Mouse (Mus musculus): ENCODE measurements around the gene Prdm16.
A peak's percentile ranks its signal among the peaks of the same experiment; 100 is the strongest.

Prdm16 gene

DNA sequence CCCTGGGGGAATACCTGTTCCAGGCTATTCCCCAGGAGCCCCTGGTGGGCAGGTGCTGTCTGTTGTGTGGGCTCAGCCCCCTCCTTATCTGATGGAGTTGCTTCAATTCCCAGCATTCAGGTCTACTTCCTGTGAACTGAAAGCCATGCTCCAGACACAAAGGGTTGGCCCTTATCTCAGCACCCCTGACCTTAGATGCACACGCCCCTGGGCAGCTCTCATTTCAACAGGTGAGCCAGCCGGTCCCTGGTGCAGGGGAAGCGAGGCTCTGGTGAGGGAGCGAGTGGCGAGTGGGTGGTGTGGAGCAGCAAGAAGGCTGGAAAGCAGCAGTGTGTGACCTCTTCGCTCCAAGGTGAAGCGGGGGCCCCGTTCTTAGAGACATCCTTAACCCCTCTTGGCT is 226.1 kb downstream of the Prdm16 start:
- DNase-seq = no peak

DNA sequence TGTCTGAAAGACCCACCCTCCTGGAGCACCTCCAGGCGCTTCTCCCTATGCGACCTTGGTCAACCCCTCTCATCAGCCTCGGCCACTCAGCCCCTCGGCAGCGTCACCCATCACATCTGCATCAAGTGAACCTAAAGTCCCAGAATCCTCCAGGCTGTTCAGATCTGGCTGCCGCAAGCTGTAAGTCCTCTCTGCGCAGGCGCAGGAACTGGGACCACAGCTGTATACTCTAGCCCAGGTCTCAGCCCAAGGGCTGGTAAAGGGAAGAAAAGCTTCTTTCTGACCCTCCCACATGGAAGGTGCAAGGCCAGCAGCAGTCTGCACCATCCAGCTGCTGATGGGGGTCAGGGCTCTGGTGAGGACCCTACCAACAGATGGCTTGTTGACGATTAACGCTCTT is 226.8 kb downstream of the Prdm16 start:
- no peak for DNase-seq

DNA sequence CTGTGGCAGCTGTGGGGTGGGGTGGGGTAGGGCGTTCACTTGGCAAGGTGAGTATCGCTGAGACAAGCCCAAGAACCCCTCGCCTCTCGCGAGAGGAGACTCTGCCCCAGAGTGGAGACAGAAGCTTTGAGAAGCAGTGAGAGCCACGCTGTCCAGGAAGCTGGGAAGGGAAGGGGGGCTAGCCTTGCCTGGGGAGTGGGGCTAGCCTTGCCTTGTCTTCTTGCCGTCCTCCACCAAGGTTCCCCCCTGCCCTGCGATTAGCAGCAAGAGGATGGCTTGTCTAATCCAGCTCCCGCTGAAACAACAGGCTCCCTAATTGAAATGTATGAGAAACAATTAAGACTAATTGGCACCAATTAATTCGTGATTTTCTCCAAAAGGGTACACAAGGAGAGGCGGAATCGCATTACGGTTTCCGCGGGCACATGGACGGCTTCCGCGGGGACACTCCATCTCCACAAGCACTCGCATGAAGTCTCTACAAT is 227.4 kb downstream of the Prdm16 start:
- DNase-seq = no peak

DNA sequence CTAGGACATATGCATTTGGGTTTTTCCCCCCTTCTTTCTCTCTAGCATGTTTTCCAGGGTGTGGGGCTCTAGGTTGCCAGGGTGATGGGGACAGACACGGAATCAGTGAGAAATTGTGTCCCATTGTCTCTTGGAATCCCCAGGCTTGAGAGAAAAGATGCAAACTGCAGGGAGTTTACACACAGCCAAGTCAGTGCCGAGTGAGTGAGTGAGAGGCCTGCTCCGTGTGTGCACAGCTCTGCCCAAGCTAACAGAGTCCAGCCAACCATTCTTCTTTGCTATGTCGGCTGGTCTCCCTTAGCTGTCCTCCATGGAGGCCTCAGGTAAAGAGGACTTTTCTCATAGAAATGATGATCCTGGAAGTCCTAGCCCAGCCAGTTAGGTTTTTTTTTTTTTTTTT is 233.7 kb downstream of the Prdm16 start:
- no peak for DNase-seq

DNA sequence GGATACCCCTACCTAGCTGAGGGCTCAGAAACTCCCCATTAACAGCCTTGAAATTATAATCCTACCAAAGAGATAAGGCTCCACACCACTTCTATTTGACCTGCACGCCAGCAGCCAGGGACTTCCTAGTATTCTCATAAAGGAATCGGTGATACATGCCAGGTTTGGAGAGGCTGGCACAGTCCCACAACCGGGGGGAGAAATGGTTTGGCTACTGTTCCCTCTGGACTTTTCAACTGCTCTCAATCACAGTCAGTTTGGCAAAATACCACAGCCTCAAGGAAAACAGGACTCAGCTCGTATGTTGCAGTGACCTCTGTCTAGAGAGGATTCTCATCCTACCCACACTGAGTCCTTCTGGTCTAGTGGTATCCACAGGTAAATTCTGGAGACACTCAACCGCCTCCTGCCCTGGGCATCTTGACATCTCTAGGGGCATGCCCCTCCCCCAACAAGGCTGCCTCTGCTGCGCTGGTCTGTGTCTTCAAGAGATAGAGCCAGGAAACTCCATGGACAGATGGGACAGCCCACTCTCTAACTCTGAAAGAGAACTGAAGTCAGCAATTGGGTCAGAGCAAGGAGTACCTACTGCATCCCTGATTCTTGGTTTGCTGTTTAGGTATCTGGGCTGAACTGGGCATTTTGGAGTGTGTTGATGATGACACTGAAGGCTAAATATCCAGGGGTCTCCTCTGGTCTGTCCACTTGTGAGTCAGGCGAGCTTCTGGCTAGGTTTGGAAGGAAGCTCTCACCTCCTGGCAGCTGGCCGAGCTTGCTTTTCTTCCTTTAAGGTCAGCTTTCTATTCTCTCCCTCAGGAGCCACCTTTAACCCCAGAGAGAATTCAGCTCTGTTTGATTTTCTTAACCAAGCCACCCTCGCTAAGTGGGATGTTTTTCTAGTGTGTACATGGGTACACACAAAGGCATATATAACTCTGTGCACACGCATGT is 234.4 kb downstream of the Prdm16 start:
- no peak for DNase-seq

DNA sequence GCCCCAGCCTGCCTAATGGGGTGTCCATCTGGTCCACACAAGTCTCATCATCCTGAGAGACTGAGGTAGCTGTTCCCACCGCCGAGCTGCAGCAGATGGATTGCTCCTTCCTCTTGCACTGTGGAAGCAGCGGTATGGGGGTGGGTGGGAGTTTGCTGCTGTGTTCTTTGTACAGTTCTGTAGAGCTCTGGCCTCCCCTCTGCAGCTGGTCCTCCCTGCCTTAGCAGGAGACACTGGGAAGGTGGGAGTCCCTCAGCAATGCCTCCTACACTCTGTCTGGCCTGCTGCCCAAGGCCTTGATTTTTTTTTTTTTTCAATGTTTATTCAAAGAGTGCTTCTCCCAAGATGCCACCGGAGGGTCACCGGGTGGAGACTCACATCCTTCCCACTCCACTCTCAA is 235.3 kb downstream of the Prdm16 start:
- DNase-seq = no peak

DNA sequence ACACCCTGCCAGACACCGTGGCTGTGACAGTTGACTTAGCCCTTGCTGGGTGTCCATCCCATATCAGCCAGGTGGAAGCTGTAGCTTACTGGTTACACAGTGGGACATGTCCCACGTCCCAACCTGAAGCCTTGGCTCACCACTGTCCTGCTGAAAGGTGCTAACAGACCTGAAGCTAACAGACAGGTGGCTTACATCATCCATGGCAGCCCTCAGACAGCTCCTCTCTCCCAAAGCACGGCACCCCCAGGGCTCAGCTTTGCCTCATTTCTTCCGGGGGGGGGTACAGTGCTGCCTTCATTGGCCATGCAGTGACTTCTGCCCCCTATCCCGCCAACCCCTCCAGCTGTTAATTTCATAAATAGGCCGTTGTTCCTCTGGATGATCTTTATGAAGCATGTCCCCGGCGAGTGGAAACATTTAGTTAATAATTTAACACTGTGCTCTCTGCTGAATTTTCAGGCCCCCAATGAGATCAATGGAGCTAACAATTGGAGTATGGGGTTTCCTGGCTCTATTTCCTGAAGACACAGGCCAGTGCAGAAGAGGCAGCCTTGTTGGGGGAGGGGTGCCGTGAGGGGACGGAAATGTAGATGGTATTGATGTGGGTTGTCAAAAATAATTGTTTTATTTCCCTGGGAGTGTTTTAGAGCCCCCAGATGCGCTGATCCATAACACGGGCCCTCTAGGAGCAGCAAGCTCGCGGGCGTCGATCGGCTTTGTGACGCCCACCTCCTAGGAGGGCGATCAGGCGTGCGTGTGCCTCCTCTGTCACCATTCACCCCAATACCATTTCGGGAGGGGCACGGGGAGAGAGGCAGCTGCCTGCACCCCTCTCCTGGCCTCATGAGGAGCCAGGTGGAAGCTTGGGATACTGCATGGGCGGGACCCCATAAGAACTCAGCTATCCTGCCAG is 236.2 kb downstream of the Prdm16 start:
- DNase-seq = no peak

DNA sequence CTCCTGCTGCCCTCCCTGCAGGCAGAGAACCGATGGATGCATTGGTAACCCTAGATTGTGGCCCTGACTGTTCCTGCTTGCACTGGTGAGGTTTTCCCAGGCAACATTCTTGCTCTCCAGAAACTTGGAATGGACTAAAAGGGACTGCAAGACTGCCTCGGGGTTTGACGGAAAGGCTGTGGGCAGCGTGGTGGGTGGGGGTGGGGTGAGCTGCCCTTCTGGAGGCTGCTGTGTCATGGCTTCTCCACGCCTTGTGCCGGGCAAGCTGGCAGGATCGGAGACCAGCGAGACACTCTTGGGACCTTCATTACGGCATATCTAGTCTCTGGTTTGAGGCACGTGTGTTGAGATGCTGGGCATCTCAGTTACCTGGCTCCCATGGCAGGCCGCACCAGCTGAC is 237.0 kb downstream of the Prdm16 start:
- DNase-seq = no peak

DNA sequence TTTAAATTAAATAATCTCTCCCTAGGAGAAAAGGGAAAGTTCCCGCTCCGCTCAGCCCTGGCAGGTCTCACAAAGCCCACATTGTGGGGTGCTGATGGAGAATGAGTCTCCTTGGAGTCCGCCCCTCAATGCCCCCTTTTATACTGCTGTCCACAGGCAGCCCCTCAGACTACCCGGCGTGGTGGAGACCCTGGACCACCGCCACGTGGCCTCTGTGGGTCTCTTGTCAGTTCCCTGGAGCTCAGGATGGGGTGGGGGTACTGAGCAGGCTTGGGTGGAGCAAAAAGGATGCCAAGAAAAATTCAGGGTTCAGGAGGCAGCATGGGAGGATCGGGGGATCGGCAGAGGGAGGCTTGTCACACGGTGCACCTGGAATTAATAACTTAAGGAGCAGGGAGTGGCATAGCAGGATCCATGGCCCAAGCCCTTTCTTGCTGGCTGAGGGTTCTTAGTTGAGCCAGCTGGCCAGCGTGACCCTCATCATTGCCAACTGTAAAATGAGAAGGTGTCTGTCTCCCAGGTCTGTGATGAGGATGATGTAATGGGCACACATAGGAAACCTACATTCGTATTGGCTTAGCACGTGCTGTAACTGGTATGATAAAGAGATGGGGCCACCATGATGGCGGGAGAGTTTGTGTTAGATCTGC is 239.9 kb downstream of the Prdm16 start:
- no peak for DNase-seq

DNA sequence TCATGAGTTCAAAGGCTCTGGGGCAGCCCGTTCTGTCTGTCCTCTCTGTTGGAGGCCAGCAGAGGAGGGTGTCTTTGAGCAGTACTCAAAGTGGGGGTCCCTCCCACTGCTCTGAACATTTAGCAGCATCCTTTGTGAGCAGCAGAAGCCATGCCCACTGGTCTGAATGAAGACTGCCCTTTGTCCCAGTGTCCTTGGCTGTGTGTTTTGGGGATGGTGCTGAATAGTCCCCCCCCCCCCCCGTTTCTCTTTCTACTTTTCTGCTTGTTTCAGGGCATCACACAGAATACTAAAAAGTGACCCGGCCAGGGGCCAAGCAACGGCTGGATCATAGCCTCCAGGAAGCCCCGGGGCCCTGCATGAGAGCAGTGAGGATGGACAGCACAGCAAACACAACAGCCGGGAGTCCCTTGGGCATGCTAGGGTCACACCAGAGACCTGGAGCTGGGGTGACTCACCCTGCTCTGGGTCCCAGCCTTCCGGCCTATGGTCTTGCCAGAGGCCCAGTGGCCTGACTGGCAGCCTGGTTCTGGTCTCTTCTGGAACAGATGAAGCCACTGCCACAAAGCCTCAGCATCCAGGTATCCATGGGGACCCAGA is 242.4 kb downstream of the Prdm16 start:
- DNase-seq = peak; percentile 23

DNA sequence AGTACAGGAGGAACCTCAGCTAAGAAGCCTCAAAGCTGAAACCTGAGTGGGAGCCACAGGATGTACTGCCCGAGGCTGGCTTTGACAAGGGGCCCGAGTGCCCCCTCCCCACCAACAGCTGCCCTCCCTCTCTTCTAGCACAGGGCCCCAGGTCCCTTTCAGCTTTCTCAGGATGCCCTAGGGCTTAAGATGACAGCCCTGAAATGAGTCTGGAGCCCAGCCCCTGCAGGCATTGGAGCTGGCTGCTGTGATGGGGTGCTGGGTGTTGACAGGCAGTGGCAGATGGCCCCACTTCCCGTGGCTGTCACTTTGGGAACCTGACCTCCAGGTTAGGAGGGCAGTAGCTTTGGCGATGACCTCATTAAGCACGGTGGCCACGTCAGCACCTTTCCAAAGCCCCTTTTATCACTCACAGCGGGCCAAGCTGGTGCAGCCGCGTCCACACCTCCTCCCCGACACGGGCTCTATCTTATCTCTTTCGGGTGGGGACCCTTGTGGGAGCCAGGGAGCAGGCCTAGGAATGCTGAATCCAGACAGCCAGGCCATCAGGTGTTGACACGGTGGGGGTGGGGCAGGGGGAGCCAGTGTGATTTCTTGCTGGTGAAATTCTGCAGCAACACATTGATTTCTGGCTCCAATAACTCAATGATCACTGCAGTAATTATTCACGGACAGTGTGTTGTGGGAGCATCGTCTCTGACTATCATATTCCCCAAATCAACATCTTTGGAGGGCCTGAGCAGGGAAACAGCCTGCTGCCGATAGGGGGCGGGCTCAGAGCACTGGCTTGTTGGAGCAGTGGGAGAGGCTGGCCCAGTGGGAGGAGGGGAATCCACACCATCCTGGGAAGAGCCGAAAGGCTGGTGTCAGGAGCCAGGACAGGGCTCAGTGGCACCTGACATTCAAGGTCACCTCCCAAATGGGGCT is 243.2 kb downstream of the Prdm16 start:
- DNase-seq = no peak

DNA sequence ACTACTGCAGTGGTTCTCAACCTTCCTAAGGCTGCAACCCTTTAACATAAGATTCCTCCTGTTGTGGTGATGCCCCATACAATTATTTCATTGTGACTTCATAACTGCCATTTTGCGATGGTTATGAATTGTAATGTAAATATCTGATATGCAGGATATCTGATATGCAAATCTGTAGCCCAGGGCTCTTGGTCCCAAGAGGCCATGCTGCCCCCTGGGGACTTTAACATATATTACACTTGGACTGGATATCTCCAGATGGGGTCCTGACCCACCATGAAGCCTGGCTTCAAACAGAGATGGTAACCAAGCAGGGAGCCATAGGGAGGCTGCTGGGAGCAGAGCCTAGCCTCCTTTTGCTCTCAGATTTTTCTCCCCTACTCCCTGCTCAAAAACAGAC is 244.0 kb downstream of the Prdm16 start:
- DNase-seq = no peak

DNA sequence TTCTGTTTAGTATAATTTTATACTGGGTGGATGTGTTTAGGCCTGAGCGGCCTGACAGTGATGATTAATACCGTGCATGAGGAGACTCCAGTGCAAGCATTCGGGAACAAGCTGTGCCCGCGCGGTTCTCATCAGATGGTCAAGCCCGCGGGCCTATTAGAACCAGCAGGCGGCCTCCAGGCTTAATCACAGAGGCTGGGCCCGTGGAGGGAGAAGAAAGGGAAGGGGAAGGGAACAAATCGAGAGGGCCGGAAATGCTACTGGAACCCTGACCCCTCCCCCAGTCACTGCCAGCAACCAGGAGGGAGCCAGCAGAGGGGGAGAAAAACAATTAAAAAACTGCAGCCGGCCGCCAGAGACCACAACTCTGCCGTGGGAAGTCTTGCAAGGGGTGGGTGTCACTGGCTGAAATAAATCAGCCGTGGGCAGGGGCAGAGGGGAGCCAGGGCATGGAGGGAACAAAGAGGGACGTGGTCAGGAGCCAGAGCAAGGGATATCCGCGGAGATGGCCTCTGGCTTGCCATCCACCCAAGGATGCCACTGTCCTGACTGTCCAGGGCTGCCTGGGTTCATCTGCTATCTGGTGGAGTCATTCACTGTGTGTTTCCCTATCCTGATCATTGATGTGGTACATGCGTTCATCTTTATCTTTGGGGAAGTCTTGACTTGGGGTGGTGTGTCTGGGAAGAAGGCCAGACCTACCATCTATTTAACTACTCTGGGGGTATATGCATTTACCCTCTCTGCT is 246.2 kb downstream of the Prdm16 start:
- DNase-seq = no peak

DNA sequence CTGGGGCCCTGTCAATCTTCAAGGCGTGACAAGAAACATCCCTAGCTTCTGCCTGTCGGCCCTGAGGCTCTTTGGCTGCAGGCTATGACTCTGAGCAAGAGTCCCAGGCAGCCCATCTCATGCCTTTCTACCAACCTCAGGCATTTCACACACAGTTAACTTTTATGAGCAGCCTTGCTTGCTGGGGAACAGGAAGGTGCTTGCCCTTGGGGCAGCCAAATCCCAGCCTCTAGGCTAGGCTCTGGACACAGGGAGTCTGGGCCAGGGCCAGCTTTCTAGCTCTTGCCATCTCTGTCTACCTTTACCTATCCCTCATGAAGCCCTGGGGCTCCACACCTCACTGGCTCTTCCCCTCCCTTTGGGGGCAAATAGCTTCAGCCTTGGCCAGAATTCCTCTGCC is 247.0 kb downstream of the Prdm16 start:
- no peak for DNase-seq

DNA sequence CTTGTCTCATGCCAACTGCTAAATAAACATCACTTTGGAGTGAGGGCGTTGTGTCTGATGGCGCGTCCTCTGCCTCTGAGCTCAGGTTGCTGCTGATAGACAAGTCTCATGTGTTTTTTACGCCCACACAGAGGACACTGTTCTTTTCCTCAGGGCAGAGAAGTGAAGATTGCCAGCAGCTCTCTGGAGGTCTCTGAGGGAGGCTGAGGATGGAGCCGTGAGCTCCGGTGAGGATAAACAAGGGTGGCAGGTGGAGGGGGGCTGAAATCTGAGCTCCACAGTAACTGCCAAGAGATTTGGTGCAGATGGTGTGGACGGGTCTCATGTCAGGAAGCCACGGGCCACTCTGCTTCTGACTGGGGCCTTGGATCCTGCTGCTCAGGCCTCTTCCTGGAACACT is 249.9 kb downstream of the Prdm16 start:
- DNase-seq = no peak

DNA sequence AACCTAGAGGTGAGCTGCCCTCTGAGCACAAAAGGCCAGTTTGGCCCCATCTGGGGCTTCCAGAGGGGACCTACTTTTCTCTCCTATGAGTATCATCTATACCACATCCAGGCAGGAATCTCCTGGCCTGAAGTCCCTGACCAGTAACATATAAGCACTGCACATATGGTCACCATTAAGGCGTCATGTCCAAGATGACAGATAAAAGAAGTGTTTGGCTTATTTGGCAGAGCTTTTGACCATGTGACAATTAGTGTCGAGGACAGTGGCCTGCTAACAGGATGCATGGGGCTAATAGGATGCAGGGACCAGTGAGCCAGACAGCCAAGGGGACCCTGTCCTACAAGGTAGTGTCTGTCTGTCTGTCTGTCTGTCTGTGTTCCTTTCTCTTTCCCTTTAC is 250.8 kb downstream of the Prdm16 start:
- no peak for DNase-seq

DNA sequence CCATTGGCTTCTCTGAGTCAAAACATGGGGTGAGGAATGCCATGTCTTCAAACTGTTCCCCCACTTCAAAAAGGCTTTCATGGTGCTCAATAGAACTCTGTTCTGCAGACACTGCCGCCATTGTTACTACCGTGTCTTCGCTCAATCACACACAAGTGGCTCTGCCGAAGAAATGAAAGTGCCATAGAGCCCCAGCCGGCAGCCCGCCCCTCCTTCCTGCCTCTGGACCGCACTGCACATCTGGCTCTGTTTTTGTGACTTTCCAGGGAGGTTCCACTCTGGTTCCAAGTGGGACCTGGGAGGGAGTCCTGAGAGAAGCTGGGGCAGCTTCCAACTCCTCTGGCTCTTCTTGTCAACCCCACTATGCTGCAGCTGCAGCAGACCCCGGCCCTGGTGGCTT is 251.5 kb downstream of the Prdm16 start:
- no peak for DNase-seq

DNA sequence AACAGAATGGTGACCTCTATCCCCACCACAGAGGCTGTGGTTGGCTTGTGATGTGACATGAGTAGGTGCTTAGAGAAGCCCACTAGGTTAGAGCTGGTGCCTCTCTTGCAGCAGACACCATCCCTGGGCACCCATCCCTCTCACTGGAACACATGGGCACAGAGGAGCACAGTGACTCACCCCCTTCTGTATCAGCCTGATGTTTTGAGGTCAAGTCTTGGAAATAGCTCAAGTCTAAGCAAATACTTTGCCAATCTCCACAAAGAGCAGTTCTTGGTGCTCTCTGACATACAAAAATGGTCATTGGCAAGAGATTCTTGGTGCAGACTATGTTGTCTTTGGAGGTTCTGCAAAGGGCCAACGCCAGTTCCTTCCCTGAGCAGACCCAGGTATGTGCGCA is 257.8 kb downstream of the Prdm16 start:
- no peak for DNase-seq

DNA sequence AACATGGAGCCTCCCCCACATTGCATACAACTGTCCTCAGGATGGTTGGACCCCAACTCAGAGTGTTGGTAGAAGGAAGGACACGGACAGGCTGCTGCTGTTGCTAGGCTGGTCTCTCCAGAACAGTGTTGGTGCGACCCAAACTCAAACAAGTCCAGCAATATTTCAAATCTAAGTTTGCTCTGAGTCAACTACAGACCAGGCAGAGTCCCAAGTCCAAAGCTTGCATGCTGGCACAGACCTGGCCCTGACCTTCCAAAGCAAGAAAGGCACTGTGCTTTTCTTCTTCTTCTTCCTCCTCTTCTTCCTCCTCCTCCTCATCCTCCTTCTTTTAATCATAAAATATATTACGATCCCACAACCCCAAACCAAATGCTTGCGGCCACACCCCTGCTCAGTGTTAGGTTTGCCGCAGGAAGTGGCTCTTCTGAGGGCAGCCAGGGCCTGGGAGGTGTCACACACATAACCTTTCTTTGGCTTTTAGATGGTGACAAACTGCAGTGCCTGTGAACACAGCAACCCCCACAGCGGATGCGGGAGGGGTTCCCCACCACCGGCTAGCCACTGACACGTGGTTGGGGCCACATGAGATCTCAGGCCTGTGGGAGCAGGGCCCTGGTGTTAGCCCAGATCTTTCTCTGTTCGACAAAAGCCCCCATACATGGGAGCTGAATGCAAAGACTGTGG is 260.6 kb downstream of the Prdm16 start:
- no peak for DNase-seq

DNA sequence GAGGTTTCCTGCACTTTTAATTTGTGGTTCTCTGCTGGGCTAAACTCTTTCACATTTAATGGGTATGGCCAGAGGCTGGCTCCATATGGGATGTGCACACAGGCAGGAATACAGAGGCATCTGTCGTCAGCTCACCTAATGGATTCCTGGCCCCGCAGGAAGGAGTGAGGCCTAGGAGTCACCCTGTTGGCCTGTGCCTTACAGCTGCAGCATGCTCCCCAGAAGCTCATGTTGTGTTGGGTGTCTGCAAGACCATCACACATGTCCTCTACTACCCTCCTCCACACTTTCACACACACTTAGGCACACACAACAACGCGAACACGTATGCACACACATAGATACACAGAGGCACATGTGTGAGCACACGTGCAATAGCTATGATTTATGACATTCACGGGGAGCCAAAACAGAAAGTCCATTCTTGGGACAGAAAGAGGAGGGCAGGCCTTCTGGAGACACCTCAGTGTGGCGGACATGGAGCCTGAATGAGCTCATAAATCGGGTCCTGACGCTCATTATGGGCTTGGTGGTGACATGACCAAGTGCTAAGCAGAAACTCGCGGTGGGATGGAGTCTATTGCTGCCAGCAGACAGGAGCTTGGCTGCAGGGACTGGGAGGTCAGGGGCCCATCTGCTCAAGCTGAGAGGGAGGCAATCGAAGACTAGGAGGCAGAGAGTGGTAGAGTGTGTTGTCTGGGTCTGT is 265.0 kb downstream of the Prdm16 start:
- DNase-seq = no peak

Measured in cerebellum, adult 11-12 months (tissue).